Mouse (Mus musculus) common myeloid progenitor, adult 5-6 weeks (primary cell): Measurements from ENCODE around the gene Pcsk1n. TPM values are rescaled to one million over a fixed set of nuclear protein-coding genes. Genes with fewer than 3 reads are reported as not detected.
"Not testable (repeated sequence)": the region's sequence is repeated elsewhere in the genome, so short reads cannot be mapped to it uniquely, and the experiment has no call there.

Experiments
- ATAC-seq: replicated peaks from 2 replicates; pipeline ENCODE4 v1.8.0; 2016; ENCODE audit warnings: low read depth, mild to moderate bottlenecking, moderate TSS enrichment, inconsistent platforms; ENCODE audit not compliant: poor library complexity, severe bottlenecking
- total RNA-seq: library from RNA; stranded (forward); fragments of 200-1000, 187-1606 nt; gene quantifications from 2 replicates; pipeline ENCODE4 v1.2.3, GENCODE M21; 2017

The Pcsk1n gene
- total RNA-seq = not detected in 2 replicates

GRCm38 (mm10) chrX:7919601-7920383 lies at the start of gene Pcsk1n:
Pcsk1n (plus strand) TSS chrX:7919822.
- ATAC-seq = no peak

GRCm38 (mm10) chrX:7869826-7870225 lies 49.8 kb upstream of the Pcsk1n start:
- no peak for ATAC-seq

GRCm38 (mm10) chrX:7878007-7878419 lies 41.6 kb upstream of the Pcsk1n start, which contains the start of gene Pim2:
Pim2 (plus strand) TSS chrX:7878262.
- peak; percentile 91 for ATAC-seq

GRCm38 (mm10) chrX:7878495-7878894 lies 41.1 kb upstream of the Pcsk1n start:
- no peak for ATAC-seq

GRCm38 (mm10) chrX:7879819-7880218 lies 39.8 kb upstream of the Pcsk1n start:
- ATAC-seq = peak; percentile 60

- peak; percentile 85 for ATAC-seq
Measured at GRCm38 (mm10) chrX:7883841-7884567, 35.6 kb upstream of the Pcsk1n start, which contains the start of gene Slc35a2. Slc35a2 (plus strand) TSS chrX:7884028.

- ATAC-seq = no peak
Measured at GRCm38 (mm10) chrX:7898211-7898610, 21.4 kb upstream of the Pcsk1n start.

- ATAC-seq = peak; percentile 95
Measured at GRCm38 (mm10) chrX:7898880-7899874, 20.4 kb upstream of the Pcsk1n start, which contains the start of the genes Pqbp1 and Timm17b. Pqbp1 (minus strand) TSS chrX:7899269. Timm17b (plus strand) TSS chrX:7899357.

- no peak for ATAC-seq
Measured at GRCm38 (mm10) chrX:7904441-7904840, 15.2 kb upstream of the Pcsk1n start.

- ATAC-seq = no peak
Measured at GRCm38 (mm10) chrX:7907735-7908134, 11.9 kb upstream of the Pcsk1n start, which contains the start of gene Gm10491. Gm10491 (minus strand) TSS chrX:7907835.

- not testable (repeated sequence) for ATAC-seq
Measured at GRCm38 (mm10) chrX:7909242-7909641, 10.4 kb upstream of the Pcsk1n start, which contains the start of gene Gm10490. Gm10490 (plus strand) TSS chrX:7909542.

GRCm38 (mm10) chrX:7910473-7910872 lies 9.1 kb upstream of the Pcsk1n start:
- no peak for ATAC-seq

- ATAC-seq = peak; percentile 87
Measured at GRCm38 (mm10) chrX:7915669-7916068, 4.0 kb upstream of the Pcsk1n start.

GRCm38 (mm10) chrX:7917960-7918359 lies 1.7 kb upstream of the Pcsk1n start:
- ATAC-seq = not testable (repeated sequence)

GRCm38 (mm10) chrX:7922032-7922431 lies 2.4 kb downstream of the Pcsk1n start:
- no peak for ATAC-seq

- no peak for ATAC-seq
Measured at GRCm38 (mm10) chrX:7926266-7926665, 6.6 kb downstream of the Pcsk1n start.

GRCm38 (mm10) chrX:7927116-7927515 lies 7.5 kb downstream of the Pcsk1n start:
- no peak for ATAC-seq

- ATAC-seq = peak; percentile 36; the same call in 1 of the 2 replicates
Measured at GRCm38 (mm10) chrX:7928270-7928790, 8.7 kb downstream of the Pcsk1n start, which contains the start of gene Eras. Eras (minus strand) TSS chrX:7928607.

- ATAC-seq = peak; percentile 66; the same call in 1 of the 2 replicates
Measured at GRCm38 (mm10) chrX:7936874-7937273, 17.3 kb downstream of the Pcsk1n start.
